Mouse (Mus musculus): ENCODE data around the gene Gng11. TPM values are rescaled to one million over a fixed set of nuclear protein-coding genes. Genes with fewer than 3 reads are reported as not detected.
A peak's percentile ranks its signal among the peaks of the same experiment; 100 is the strongest.

Gng11 gene
- polyA plus RNA-seq, 1 experiment = 19.0 TPM

- Histone ChIP-seq H3K4me3 (ENCODE audit: insufficient read depth, low read length) (no peak overlapping the region), H3K4me1 (ENCODE audit: control insufficient read depth, insufficient read depth, low read length) (no peaks in the 10 kb centered on the region), H3K27ac (ENCODE audit: insufficient read depth, low read length) (no peak overlapping the region; the same call in 1 of the 2 replicates)
- TF ChIP-seq CTCF (IDR thresholded peaks at IDR 0.05; ENCODE audit: extremely low read depth, insufficient read depth, low read length) (no peak), POLR2A (IDR thresholded peaks at IDR 0.05; ENCODE audit: extremely low read depth, insufficient read depth, low read length) (no peak)
These were observed 3.0 kb upstream of the Gng11 start for GRCm38 (mm10) chr6:4000716-4001115.

GRCm38 (mm10) chr6:4003445-4003844 is 259 bp upstream of the Gng11 start:
- Histone ChIP-seq H3K4me1 (ENCODE audit: control insufficient read depth, insufficient read depth, low read length) (no peaks in the 10 kb centered on the region), H3K27ac (ENCODE audit: insufficient read depth, low read length) (peak overlapping the region; percentile 98), H3K4me3 (ENCODE audit: insufficient read depth, low read length) (peak overlapping the region; percentile 33; the same call in 1 of the 2 replicates)
- TF ChIP-seq CTCF (IDR thresholded peaks at IDR 0.05; ENCODE audit: extremely low read depth, insufficient read depth, low read length) = no peak
- TF ChIP-seq POLR2A (IDR thresholded peaks at IDR 0.05; ENCODE audit: extremely low read depth, insufficient read depth, low read length) = no peak

DNA sequence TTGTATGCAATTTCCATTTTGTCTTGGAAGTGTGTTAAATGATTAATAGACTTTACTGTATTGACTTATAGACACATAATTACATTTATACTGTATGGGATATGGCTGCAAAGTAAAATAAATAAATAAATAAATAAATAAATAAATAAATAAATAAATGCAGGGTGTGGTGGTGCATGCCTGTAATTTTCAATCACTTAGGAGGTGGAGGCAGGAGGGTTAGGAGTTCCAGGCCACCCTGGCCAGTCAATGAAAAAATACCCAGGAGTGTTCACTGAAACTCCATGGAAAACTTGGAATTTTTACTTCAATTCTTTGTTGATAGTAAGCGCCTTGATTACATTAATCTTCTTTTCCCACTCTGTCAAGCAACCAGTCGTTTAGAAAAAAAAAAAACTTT is 1.1 kb downstream of the Gng11 start:
- H3K4me3 ChIP-seq (ENCODE audit: insufficient read depth, low read length) = no peak overlapping the region; the same call in 1 of the 2 replicates
- TF ChIP-seq CTCF (IDR thresholded peaks at IDR 0.05; ENCODE audit: extremely low read depth, insufficient read depth, low read length) (no peak), POLR2A (IDR thresholded peaks at IDR 0.05; ENCODE audit: extremely low read depth, insufficient read depth, low read length) (no peak)
- no peak overlapping the region for H3K27ac ChIP-seq (ENCODE audit: insufficient read depth, low read length)
- H3K4me1 ChIP-seq (ENCODE audit: control insufficient read depth, insufficient read depth, low read length) = no peaks in the 10 kb centered on the region

DNA sequence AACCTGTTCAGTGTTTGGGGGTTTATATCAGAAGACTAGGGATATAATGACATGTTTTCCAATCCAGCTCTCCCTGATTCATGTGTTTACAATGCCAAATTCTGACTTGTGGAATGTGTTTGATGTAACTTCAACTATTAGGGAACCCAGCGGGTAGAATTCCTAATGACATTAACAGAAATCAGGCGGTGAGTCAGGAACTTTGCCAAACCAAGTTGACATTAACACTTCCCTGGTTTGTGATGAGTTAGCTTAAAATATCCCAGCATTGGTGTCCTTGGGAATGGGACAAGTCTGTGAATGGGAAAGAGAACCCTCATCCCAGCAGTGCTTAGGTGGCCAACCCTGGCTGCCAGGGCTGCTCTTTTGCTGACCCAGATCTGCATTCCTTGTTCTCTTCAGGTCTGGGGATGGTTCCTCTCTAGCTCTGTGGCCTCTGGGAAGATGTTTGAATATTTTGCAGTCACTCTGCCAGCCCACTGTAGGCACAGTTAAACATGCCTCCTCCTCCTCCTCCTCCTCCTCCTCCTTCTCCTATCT is 4.9 kb downstream of the Gng11 start:
- no peak overlapping the region for H3K27ac ChIP-seq (ENCODE audit: insufficient read depth, low read length)
- TF ChIP-seq POLR2A (IDR thresholded peaks at IDR 0.05; ENCODE audit: extremely low read depth, insufficient read depth, low read length) = no peak
- no peak for TF ChIP-seq CTCF (IDR thresholded peaks at IDR 0.05; ENCODE audit: extremely low read depth, insufficient read depth, low read length)

GRCm38 (mm10) chr6:4009548-4009947 is 5.8 kb downstream of the Gng11 start:
- TF ChIP-seq CTCF (IDR thresholded peaks at IDR 0.05; ENCODE audit: extremely low read depth, insufficient read depth, low read length) = no peak
- TF ChIP-seq POLR2A (IDR thresholded peaks at IDR 0.05; ENCODE audit: extremely low read depth, insufficient read depth, low read length) = no peak
- Histone ChIP-seq H3K4me3 (ENCODE audit: insufficient read depth, low read length) (no peak overlapping the region), H3K27ac (ENCODE audit: insufficient read depth, low read length) (no peak overlapping the region), H3K4me1 (ENCODE audit: control insufficient read depth, insufficient read depth, low read length) (no peaks in the 10 kb centered on the region)

More for the DNA sequence above, 4.9 kb downstream of the Gng11 start:
- Histone ChIP-seq H3K4me3 (ENCODE audit: insufficient read depth, low read length) (no peak overlapping the region), H3K4me1 (ENCODE audit: control insufficient read depth, insufficient read depth, low read length) (no peaks in the 10 kb centered on the region)

- H3K27ac ChIP-seq (ENCODE audit: insufficient read depth, low read length) = no peak overlapping the region
- no peak overlapping the region for H3K4me3 ChIP-seq (ENCODE audit: insufficient read depth, low read length)
- no peaks in the 10 kb centered on the region for H3K4me1 ChIP-seq (ENCODE audit: control insufficient read depth, insufficient read depth, low read length)
- TF ChIP-seq CTCF (IDR thresholded peaks at IDR 0.05; ENCODE audit: extremely low read depth, insufficient read depth, low read length) = no peak
- TF ChIP-seq POLR2A (IDR thresholded peaks at IDR 0.05; ENCODE audit: extremely low read depth, insufficient read depth, low read length) = no peak
These were observed 18.9 kb downstream of the Gng11 start for GRCm38 (mm10) chr6:4022645-4023044.

- H3K4me1 ChIP-seq (ENCODE audit: control insufficient read depth, insufficient read depth, low read length) = no peaks in the 10 kb centered on the region
- H3K27ac ChIP-seq (ENCODE audit: insufficient read depth, low read length) = no peak overlapping the region
- H3K4me3 ChIP-seq (ENCODE audit: insufficient read depth, low read length) = no peak overlapping the region
- no peak for TF ChIP-seq POLR2A (IDR thresholded peaks at IDR 0.05; ENCODE audit: extremely low read depth, insufficient read depth, low read length)
- no peak for TF ChIP-seq CTCF (IDR thresholded peaks at IDR 0.05; ENCODE audit: extremely low read depth, insufficient read depth, low read length)
These were observed 22.7 kb downstream of the Gng11 start for GRCm38 (mm10) chr6:4026367-4026766.

- no peak overlapping the region for H3K27ac ChIP-seq (ENCODE audit: insufficient read depth, low read length)
- no peaks in the 10 kb centered on the region for H3K4me1 ChIP-seq (ENCODE audit: control insufficient read depth, insufficient read depth, low read length)
- no peak overlapping the region for H3K4me3 ChIP-seq (ENCODE audit: insufficient read depth, low read length)
- TF ChIP-seq CTCF (IDR thresholded peaks at IDR 0.05; ENCODE audit: extremely low read depth, insufficient read depth, low read length) (no peak), POLR2A (IDR thresholded peaks at IDR 0.05; ENCODE audit: extremely low read depth, insufficient read depth, low read length) (no peak)
These were observed 27.3 kb downstream of the Gng11 start for GRCm38 (mm10) chr6:4030956-4031355.

GRCm38 (mm10) chr6:4041821-4042220 is 38.1 kb downstream of the Gng11 start:
- Histone ChIP-seq H3K4me1 (ENCODE audit: control insufficient read depth, insufficient read depth, low read length) (no peaks in the 10 kb centered on the region), H3K4me3 (ENCODE audit: insufficient read depth, low read length) (no peak overlapping the region), H3K27ac (ENCODE audit: insufficient read depth, low read length) (no peak overlapping the region)
- no peak for TF ChIP-seq CTCF (IDR thresholded peaks at IDR 0.05; ENCODE audit: extremely low read depth, insufficient read depth, low read length)
- TF ChIP-seq POLR2A (IDR thresholded peaks at IDR 0.05; ENCODE audit: extremely low read depth, insufficient read depth, low read length) = no peak

GRCm38 (mm10) chr6:4047200-4047599 is 43.5 kb downstream of the Gng11 start:
- no peak for TF ChIP-seq POLR2A (IDR thresholded peaks at IDR 0.05; ENCODE audit: extremely low read depth, insufficient read depth, low read length)
- no peak for TF ChIP-seq CTCF (IDR thresholded peaks at IDR 0.05; ENCODE audit: extremely low read depth, insufficient read depth, low read length)
- no peak overlapping the region for H3K27ac ChIP-seq (ENCODE audit: insufficient read depth, low read length)
- no peaks in the 10 kb centered on the region for H3K4me1 ChIP-seq (ENCODE audit: control insufficient read depth, insufficient read depth, low read length)

More at GRCm38 (mm10) chr6:4047200-4047599, 43.5 kb downstream of the Gng11 start:
- no peak overlapping the region for H3K4me3 ChIP-seq (ENCODE audit: insufficient read depth, low read length)
